Mouse (Mus musculus) intestine, postnatal 0 days (tissue): ENCODE results near the gene Phactr2. TPM values are rescaled to one million over a fixed set of nuclear protein-coding genes. Genes with fewer than 3 reads are reported as not detected.

ENCODE experiments used
- ATAC-seq: fragments of 200-750 bp; cut with Nextera tagmentation; 2 replicates; pipeline ENCODE4 v1.8.0; 2017; ENCODE audit warnings: mild to moderate bottlenecking, moderate TSS enrichment, moderate library complexity
- H3K27ac ChIP-seq: fragments of 300-500 bp; sonication (generic); 2 replicates; pipeline ENCODE4 v1.5.1; 2014; ENCODE audit warnings: mild to moderate bottlenecking, low read depth, low read length, moderate library complexity
- H3K27me3 ChIP-seq: fragments of 300-500 bp; sonication (generic); replicated peaks from 2 replicates; pipeline ENCODE4 v1.6.1; 2014; ENCODE audit warnings: low read length, mixed read lengths; ENCODE audit not compliant: control insufficient read depth, insufficient read depth
- H3K36me3 ChIP-seq: fragments of 300-500 bp; sonication (generic); 2 replicates; pipeline ENCODE4 v1.6.1; 2014; ENCODE audit warnings: mild to moderate bottlenecking, moderate library complexity; ENCODE audit not compliant: control insufficient read depth, insufficient read depth
- H3K4me1 ChIP-seq: fragments of 300-500 bp; sonication (generic); replicated peaks from 2 replicates; pipeline ENCODE4 v1.6.1; 2014; ENCODE audit warnings: antibody characterized with exemption, low read length, mixed read lengths; ENCODE audit not compliant: control insufficient read depth, insufficient read depth
- H3K4me2 ChIP-seq: fragments of 300-500 bp; sonication (generic); replicated peaks from 2 replicates; pipeline ENCODE4 v1.6.1; 2014; ENCODE audit warnings: low read depth, mild to moderate bottlenecking, moderate library complexity
- H3K4me3 ChIP-seq: fragments of 300-500 bp; sonication (generic); 2 replicates; pipeline ENCODE4 v1.5.1; 2014; ENCODE audit warnings: low read depth, low read length
- H3K9ac ChIP-seq: fragments of 300-500 bp; sonication (generic); 2 replicates; pipeline ENCODE4 v1.6.1; 2014; ENCODE audit warnings: mild to moderate bottlenecking, low read depth, low read length
- H3K9me3 ChIP-seq: fragments of 300-500 bp; sonication (generic); 2 replicates; pipeline ENCODE4 v1.6.1; 2016; ENCODE audit warnings: mixed run types; ENCODE audit not compliant: control insufficient read depth
- CTCF ChIP-seq: sonication (generic); IDR thresholded peaks from 2 replicates; pipeline ENCODE4 v1.5.1; 2016; ENCODE audit warnings: low read depth, mild to moderate bottlenecking, control low read depth, antibody characterized with exemption, moderate library complexity
- WGBS: fragments of 180-500 bp; shearing (Covaris S2); extraction: QIAGEN DNeasy Blood & Tissue Kit; methylation state at CpG from one replicate; pipeline ENCODE4 v1.1.7; 2014; 5-methylcytosine and 5-hydroxymethylcytosine counted together
- polyA plus RNA-seq: library from polyadenylated mRNA; unstranded; fragments of >200 nt; fragmentation: Nextera tagmentation; extraction: Ambion mirVana; gene quantifications from 2 replicates; pipeline ENCODE4 v1.2.1, GENCODE M21; 2015

The Phactr2 gene
- polyA plus RNA-seq, 1 experiment from 2014 or later: 12.3 TPM

GRCm38 (mm10) chr10:13271716-13272115 is 202.5 kb downstream of the Phactr2 start:
- H3K4me1 ChIP-seq: no peaks in the 10 kb centered on the region
- H3K9ac ChIP-seq: no peak overlapping the region
- 79% methylated on average over 8 of the region's 8 CpGs for WGBS
- no peak overlapping the region for H3K4me3 ChIP-seq
- 0 out of 2 replicates have a peak, but pooled peaks cover 6% of the 10 kb centered on the region for H3K36me3 ChIP-seq
- no peak for ATAC-seq
- no peaks in the 10 kb centered on the region for H3K27me3 ChIP-seq
- H3K9me3 ChIP-seq: no peaks in the 10 kb centered on the region
- no peak for TF ChIP-seq CTCF
- H3K4me2 ChIP-seq: no peak overlapping the region
- no peak overlapping the region for H3K27ac ChIP-seq

DNA sequence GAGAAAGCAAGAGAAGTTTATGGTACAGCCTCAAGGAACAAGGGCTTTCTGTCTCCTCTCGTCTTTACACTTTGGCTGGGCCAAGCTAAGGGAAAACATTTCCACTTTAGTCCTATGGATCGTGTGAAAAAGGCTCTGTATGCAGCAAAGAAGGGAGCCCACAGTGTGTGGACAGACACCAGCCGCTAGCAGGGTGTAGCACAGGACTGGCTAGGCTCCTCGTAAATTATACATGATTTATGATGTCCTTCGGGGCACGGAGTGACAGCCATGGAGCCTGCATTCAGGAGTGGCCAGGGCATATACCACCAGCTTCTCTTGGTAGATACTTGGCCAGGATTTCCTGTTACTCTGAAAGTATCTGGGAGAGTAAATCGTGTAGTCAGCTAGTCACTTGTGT is 203.1 kb downstream of the Phactr2 start:
- TF ChIP-seq CTCF: no peak
- no peak overlapping the region for H3K9ac ChIP-seq
- no peaks in the 10 kb centered on the region for H3K4me1 ChIP-seq
- no peak overlapping the region for H3K4me3 ChIP-seq
- H3K27ac ChIP-seq: no peak overlapping the region
- no peak overlapping the region for H3K4me2 ChIP-seq
- H3K36me3 ChIP-seq: 0 out of 2 replicates have a peak, but pooled peaks cover 6% of the 10 kb centered on the region
- H3K9me3 ChIP-seq: no peaks in the 10 kb centered on the region
- ATAC-seq: no peak
- H3K27me3 ChIP-seq: no peaks in the 10 kb centered on the region
- WGBS: 48% methylated on average over 7 of the region's 7 CpGs

- H3K4me1 ChIP-seq: no peaks in the 10 kb centered on the region
- no peaks in the 10 kb centered on the region for H3K9me3 ChIP-seq
- no peak overlapping the region for H3K4me3 ChIP-seq
- no peak overlapping the region for H3K27ac ChIP-seq
- 60% methylated on average over 7 of the region's 7 CpGs for whole genome bisulfite sequencing
- no peak for ATAC-seq
- no peak overlapping the region for H3K9ac ChIP-seq
- no peak overlapping the region for H3K4me2 ChIP-seq
- 0 out of 2 replicates have a peak, but pooled peaks cover 6% of the 10 kb centered on the region for H3K36me3 ChIP-seq
- no peaks in the 10 kb centered on the region for H3K27me3 ChIP-seq
- TF ChIP-seq CTCF: no peak
These were observed 203.9 kb downstream of the Phactr2 start for GRCm38 (mm10) chr10:13270270-13270669.

DNA sequence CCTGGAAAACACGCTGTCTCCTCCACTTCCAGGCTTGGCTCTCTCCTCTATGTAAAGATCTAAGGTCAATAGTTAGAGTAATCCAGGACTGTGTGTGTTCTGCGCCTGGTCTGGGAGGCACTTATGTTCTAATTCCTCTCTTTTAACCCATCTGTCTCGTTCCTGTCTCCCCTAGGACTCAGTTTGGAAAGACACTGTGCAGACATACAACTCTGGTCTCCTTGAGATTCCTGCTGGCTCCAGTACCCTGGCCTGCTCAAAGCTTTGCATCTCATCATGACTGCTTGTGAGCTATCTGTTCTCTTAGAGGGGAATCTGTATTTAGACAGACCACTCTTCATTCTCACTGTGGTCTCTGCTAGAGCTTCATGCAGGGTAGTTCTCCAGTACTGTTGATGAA is 215.0 kb downstream of the Phactr2 start:
- H3K4me2 ChIP-seq: no peak overlapping the region
- peaks cover 4% of the 10 kb centered on the region; the same call in 1 of the 2 replicates for H3K36me3 ChIP-seq
- H3K4me1 ChIP-seq: no peaks in the 10 kb centered on the region
- H3K27ac ChIP-seq: no peak overlapping the region
- no peak for ATAC-seq
- no peaks in the 10 kb centered on the region for H3K9me3 ChIP-seq
- 58% methylated on average over 3 of the region's 3 CpGs for WGBS
- TF ChIP-seq CTCF: no peak
- H3K27me3 ChIP-seq: no peaks in the 10 kb centered on the region
- no peak overlapping the region for H3K9ac ChIP-seq
- no peak overlapping the region for H3K4me3 ChIP-seq

DNA sequence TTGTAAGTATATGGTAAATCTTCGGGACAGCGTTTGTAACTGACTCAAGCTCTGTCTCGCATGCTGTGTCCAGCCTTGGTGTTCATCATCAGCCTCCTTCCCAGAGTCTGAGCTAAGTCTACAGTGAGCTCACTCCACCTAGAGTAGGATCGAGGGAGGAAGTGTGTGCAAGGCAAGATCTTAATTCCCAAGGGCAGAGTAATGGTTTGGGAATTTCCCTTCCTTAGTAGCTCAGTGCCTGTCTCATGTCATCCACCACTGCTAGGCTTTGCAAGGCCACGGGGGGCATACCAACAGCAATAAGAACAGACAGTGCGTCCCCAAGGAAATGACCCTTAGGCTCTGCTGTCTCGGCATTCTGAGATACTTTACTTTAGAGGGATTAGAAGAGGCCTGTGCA is 218.0 kb downstream of the Phactr2 start:
- TF ChIP-seq CTCF: peak; percentile 46
- no peaks in the 10 kb centered on the region for H3K27me3 ChIP-seq
- H3K9me3 ChIP-seq: no peaks in the 10 kb centered on the region
- ATAC-seq: no peak
- no peak overlapping the region for H3K4me3 ChIP-seq
- H3K27ac ChIP-seq: no peak overlapping the region
- no peak overlapping the region for H3K4me2 ChIP-seq
- peaks cover 6% of the 10 kb centered on the region; the same call in 1 of the 2 replicates for H3K36me3 ChIP-seq
- 76% methylated on average over 7 of the region's 7 CpGs for WGBS
- no peaks in the 10 kb centered on the region for H3K4me1 ChIP-seq
- H3K9ac ChIP-seq: no peak overlapping the region

DNA sequence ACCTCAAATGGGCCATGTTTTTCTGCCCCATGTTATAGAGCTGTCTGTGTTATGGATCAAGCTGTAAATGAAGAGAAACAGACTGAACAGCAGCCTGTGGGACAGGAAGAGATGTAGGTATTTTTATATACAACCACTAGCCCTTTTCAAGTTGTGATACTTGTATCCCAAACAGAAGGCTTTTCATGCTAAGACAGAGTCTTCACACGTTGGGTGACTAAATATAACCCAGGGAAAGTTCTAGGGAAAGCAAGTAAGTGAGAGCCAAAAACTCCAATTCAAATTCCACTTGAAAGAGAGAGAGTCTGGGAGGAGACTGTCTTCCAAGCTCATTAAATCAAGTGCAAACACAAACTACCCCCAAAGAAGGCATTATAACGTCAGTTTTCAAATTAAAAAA is 223.9 kb downstream of the Phactr2 start:
- Histone ChIP-seq H3K27ac (no peak overlapping the region), H3K9me3 (no peaks in the 10 kb centered on the region), H3K36me3 (peaks cover 14% of the 10 kb centered on the region), H3K4me2 (no peak overlapping the region), H3K4me3 (no peak overlapping the region), H3K27me3 (no peaks in the 10 kb centered on the region), H3K4me1 (no peaks in the 10 kb centered on the region), H3K9ac (no peak overlapping the region)
- whole genome bisulfite sequencing: 45% methylated on average over 2 of the region's 2 CpGs
- no peak for ATAC-seq
- no peak for TF ChIP-seq CTCF

DNA sequence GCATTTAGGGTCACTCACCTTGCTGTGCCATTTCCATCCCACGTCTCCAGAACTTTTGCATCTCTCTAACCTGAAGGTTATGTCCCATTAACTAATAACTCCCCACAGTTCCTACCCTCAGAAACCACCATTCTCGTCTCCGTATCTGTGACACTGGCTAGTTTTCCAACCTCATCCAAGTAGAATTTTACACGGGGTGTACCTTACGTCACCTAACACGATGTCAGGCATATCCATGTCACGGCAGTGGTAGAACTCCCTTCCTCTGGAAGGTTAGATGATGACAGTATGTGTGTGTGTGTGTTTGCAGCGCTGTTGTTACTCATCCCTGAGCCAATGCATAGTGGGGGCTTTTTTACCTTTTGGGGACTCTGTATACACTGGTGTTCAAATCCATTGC is 225.1 kb downstream of the Phactr2 start:
- H3K4me1 ChIP-seq: no peaks in the 10 kb centered on the region
- no peak overlapping the region for H3K9ac ChIP-seq
- no peak overlapping the region for H3K4me2 ChIP-seq
- no peak overlapping the region for H3K27ac ChIP-seq
- no peaks in the 10 kb centered on the region for H3K27me3 ChIP-seq
- H3K9me3 ChIP-seq: no peaks in the 10 kb centered on the region
- H3K36me3 ChIP-seq: peaks cover 14% of the 10 kb centered on the region
- WGBS: 96% methylated on average over 8 of the region's 8 CpGs
- no peak for TF ChIP-seq CTCF
- ATAC-seq: no peak
- H3K4me3 ChIP-seq: no peak overlapping the region
